Mouse (Mus musculus) forebrain, postnatal 0 days (tissue): ENCODE measurements at regions not wholly inside any gene's neighbourhood (a gene's known extent, or its start where the extent isn't known, plus 50 kb on each side); places are given as distances from the start of the nearest gene placed in this dataset.
A peak's percentile ranks its signal among the peaks of the same experiment; 100 is the strongest.
"Not testable (repeated sequence)": the region's sequence is repeated elsewhere in the genome, so short reads cannot be mapped to it uniquely, and the experiment has no call there.

Experiments used
- ATAC-seq: fragments of 200-750 bp; cut with Nextera tagmentation; 2 replicates; pipeline ENCODE4 v1.8.0; 2017; ENCODE audit warnings: mild to moderate bottlenecking, moderate library complexity
- DNase-seq: peaks from one replicate; pipeline ENCODE4 v3.0.0-alpha.2; 2015
- H3K27ac ChIP-seq: fragments of 300-500 bp; sonication (generic); 2 replicates; pipeline ENCODE4 v1.5.1; 2014; ENCODE audit warnings: low read depth, mild to moderate bottlenecking, antibody characterized with exemption, low read length, moderate library complexity, mixed read lengths
- H3K27me3 ChIP-seq: fragments of 300-500 bp; sonication (generic); 2 replicates; pipeline ENCODE4 v1.6.1; 2014; ENCODE audit warnings: mild to moderate bottlenecking, low read length, mixed read lengths; ENCODE audit not compliant: insufficient read depth
- H3K36me3 ChIP-seq: fragments of 300-500 bp; sonication (generic); 2 replicates; pipeline ENCODE4 v1.6.1; 2014; ENCODE audit warnings: mild to moderate bottlenecking, moderate library complexity; ENCODE audit not compliant: insufficient read depth
- H3K4me1 ChIP-seq: fragments of 300-500 bp; sonication (generic); 2 replicates; pipeline ENCODE4 v1.6.1; 2014; ENCODE audit warnings: antibody characterized with exemption; ENCODE audit not compliant: insufficient read depth
- H3K4me2 ChIP-seq: fragments of 300-500 bp; sonication (generic); 2 replicates; pipeline ENCODE4 v1.6.1; 2014; ENCODE audit warnings: low read depth, mild to moderate bottlenecking, moderate library complexity
- H3K4me3 ChIP-seq: fragments of 300-500 bp; sonication (generic); 2 replicates; pipeline ENCODE4 v1.5.1; 2014; ENCODE audit warnings: low read depth, low read length, mixed read lengths
- H3K9ac ChIP-seq: fragments of 300-500 bp; sonication (generic); 2 replicates; pipeline ENCODE4 v1.6.1; 2014; ENCODE audit warnings: mild to moderate bottlenecking
- H3K9me3 ChIP-seq: fragments of 300-500 bp; sonication (generic); 2 replicates; pipeline ENCODE4 v1.6.1; 2016; ENCODE audit warnings: low read length
- CTCF ChIP-seq: sonication (generic); IDR thresholded peaks from 2 replicates; pipeline ENCODE4 v1.5.1; 2016; ENCODE audit warnings: antibody characterized with exemption, control low read depth, low read depth
- WGBS: fragments of 180-500 bp; shearing (Covaris S2); extraction: QIAGEN DNeasy Blood & Tissue Kit; methylation state at CpG from one replicate; pipeline ENCODE4 v1.1.7; 2014; 5-methylcytosine and 5-hydroxymethylcytosine counted together

DNA sequence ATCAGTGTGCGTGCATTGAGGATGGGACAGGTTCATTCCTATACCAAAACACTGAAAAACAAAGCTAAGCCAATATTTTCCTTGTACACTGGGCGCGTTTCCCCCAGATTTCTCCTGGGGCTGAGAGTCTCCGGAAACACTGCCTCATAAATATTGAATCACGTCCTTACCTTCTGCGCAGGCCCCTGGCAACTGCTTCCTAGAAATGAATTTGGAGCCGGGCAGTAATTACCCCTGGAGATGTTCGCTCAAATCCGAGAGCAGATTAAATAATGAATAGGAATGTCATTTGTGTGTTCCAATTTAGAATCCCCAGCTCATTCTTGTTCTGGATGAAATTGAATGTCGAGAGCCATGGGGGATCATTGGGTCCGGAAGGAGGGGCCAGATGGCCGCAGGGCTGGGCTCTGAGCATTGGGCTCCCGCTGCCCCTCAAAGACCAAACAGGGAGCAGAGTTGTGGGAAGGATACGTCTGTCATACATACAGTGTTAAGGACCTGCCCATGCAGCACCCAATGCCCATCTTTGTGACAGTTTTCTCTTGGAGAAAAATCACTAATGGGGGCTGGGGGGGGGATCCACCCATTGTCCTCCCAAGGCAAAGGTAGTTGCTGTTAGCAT lies 117.7 kb upstream of the Kcng1 start:
- ATAC-seq: no peak
- H3K36me3 ChIP-seq: no peaks in the 10 kb centered on the region
- H3K4me1 ChIP-seq: no peaks in the 10 kb centered on the region
- 26% methylated on average over 14 of the region's 14 CpGs for WGBS
- H3K27ac ChIP-seq: no peak overlapping the region
- H3K27me3 ChIP-seq: no peaks in the 10 kb centered on the region
- H3K9ac ChIP-seq: no peak overlapping the region; the same call in 1 of the 2 replicates
- TF ChIP-seq CTCF: no peak
- H3K4me2 ChIP-seq: no peak overlapping the region
- peak; percentile 24 for DNase-seq
- no peak overlapping the region for H3K4me3 ChIP-seq
- H3K9me3 ChIP-seq: no peaks in the 10 kb centered on the region

DNA sequence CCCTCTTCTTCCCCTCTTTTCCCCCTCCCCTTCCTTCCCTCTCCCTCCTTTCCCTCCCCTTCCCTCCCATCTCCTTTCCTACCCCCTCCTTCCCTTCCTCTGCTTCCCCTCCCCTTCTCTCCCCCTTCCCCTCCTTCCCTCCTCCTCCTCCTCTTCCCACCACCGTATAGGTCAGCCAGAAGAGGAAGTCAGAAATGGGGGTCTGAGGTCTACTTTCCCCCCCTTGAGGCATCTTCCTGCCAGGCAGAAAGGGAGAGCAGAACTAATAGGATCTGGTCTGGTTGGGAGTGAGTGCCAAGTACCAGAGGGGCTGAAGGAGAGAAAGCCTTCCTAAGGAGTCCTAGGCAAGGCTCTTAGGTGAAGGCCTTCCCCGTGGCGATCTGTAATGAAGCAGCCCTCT lies 114.8 kb upstream of the Kcng1 start:
- no peaks in the 10 kb centered on the region for H3K36me3 ChIP-seq
- ATAC-seq (no peak), DNase-seq (no peak)
- no peak overlapping the region for H3K4me3 ChIP-seq
- TF ChIP-seq CTCF: no peak
- H3K9ac ChIP-seq: no peak overlapping the region
- H3K4me1 ChIP-seq: no peaks in the 10 kb centered on the region
- no peak overlapping the region for H3K4me2 ChIP-seq
- 62% methylated on average over 3 of the region's 3 CpGs for WGBS
- no peaks in the 10 kb centered on the region for H3K9me3 ChIP-seq
- H3K27me3 ChIP-seq: no peaks in the 10 kb centered on the region
- H3K27ac ChIP-seq: no peak overlapping the region

DNA sequence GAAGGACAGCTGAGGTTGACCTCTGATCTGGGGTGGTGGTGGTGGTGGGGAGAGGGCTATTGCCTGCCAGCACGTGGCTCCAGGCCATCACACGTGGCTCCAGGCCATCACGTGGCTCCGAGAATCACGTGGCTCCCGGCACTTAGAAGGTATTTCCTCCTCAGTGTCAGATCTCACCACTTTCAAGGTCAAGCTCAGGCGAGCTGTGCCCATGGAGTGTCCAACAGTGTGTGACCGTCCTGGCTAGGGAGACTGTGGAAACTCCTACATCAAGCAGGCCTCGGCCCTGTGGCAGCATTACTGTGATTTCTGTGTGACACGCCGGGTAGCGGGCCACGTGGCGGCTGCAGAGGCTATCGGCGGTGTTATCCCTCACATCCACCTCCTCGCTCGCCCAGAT lies 111.8 kb upstream of the Kcng1 start:
- H3K4me2 ChIP-seq: no peak overlapping the region
- H3K4me3 ChIP-seq: no peak overlapping the region
- TF ChIP-seq CTCF: no peak

DNA sequence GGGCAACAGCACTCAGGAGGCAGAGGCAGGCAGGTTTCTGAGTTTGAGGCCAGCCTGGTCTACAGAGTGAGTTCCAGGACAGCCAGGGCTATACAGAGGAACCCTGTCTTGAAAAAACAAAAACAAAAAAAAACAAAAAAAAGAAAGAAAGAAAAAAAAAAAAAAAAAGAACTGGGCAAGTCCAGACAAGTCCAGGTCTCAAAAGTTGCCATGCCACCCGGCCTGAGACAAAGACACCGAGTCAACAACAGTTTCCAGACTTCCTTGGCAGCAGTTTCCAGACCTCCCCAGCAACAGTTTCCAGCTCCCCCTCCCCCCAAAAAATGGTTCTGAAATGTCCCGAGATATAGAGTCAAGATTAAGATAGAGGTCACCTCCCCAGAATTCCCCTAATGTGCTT lies 110.6 kb upstream of the Kcng1 start:
- not testable (repeated sequence) for H3K9ac ChIP-seq, H3K4me2 ChIP-seq, H3K27ac ChIP-seq, H3K36me3 ChIP-seq, DNase-seq, H3K4me1 ChIP-seq, H3K4me3 ChIP-seq, H3K27me3 ChIP-seq, H3K9me3 ChIP-seq, ATAC-seq
- WGBS: 74% methylated on average over 3 of the region's 3 CpGs

More for the DNA sequence above, 111.8 kb upstream of the Kcng1 start:
- no peaks in the 10 kb centered on the region for H3K9me3 ChIP-seq
- WGBS: 91% methylated on average over 18 of the region's 18 CpGs
- H3K9ac ChIP-seq: no peak overlapping the region
- no peaks in the 10 kb centered on the region for H3K27me3 ChIP-seq
- ATAC-seq (no peak), DNase-seq (no peak)
- H3K27ac ChIP-seq: no peak overlapping the region
- H3K36me3 ChIP-seq: no peaks in the 10 kb centered on the region
- H3K4me1 ChIP-seq: no peaks in the 10 kb centered on the region

- H3K4me3 ChIP-seq: no peak overlapping the region
- H3K27ac ChIP-seq: no peak overlapping the region; the same call in 1 of the 2 replicates
- no peaks in the 10 kb centered on the region for H3K27me3 ChIP-seq
- no peak overlapping the region for H3K4me2 ChIP-seq
- WGBS: 53% methylated on average over 5 of the region's 5 CpGs
- no peaks in the 10 kb centered on the region for H3K9me3 ChIP-seq
- peak; percentile 47 for DNase-seq
- 0 out of 2 replicates have a peak, but pooled peaks have one; percentile 20 for ATAC-seq
- no peak overlapping the region for H3K9ac ChIP-seq
- TF ChIP-seq CTCF: no peak
- no peaks in the 10 kb centered on the region for H3K36me3 ChIP-seq
- H3K4me1 ChIP-seq: no peaks in the 10 kb centered on the region
Observed at GRCm38 (mm10) chr2:168380606-168381005, 99.1 kb upstream of the Kcng1 start.

DNA sequence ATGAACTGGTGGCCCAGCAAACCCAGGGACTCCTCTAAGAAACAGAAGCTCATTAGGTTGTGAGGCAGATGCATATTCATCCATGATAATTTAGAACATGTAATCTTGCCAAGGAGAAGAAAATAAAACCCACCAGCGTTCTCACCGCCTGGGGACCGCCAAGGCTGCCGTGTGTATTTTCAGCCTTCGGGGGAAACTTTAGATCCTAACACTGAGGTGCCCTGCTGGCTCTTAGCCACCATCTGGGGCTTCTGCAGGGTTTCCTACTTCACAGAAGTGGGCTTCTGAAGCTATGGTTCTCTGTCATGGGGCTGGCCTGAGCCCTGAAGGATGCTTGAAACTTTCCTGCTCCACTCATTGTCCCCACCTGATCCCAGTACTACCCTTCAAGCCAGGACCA lies 90.8 kb upstream of the Kcng1 start:
- 56% methylated on average over 5 of the region's 5 CpGs for WGBS
- no peak for TF ChIP-seq CTCF
- Histone ChIP-seq H3K36me3 (no peaks in the 10 kb centered on the region), H3K4me1 (no peaks in the 10 kb centered on the region), H3K4me2 (no peak overlapping the region), H3K27me3 (no peaks in the 10 kb centered on the region), H3K4me3 (no peak overlapping the region), H3K27ac (no peak overlapping the region), H3K9me3 (no peaks in the 10 kb centered on the region), H3K9ac (no peak overlapping the region)
- DNase-seq (peak; percentile 31), ATAC-seq (no peak)

- Histone ChIP-seq H3K4me1 (no peaks in the 10 kb centered on the region), H3K27ac (no peak overlapping the region), H3K4me3 (no peak overlapping the region), H3K9ac (no peak overlapping the region), H3K4me2 (no peak overlapping the region), H3K36me3 (no peaks in the 10 kb centered on the region), H3K27me3 (no peaks in the 10 kb centered on the region), H3K9me3 (no peaks in the 10 kb centered on the region)
- no peak for ATAC-seq
- no peak for TF ChIP-seq CTCF
- no peak for DNase-seq
- 57% methylated on average over 3 of the region's 3 CpGs for WGBS
Observed at GRCm38 (mm10) chr2:168371245-168371644, 89.7 kb upstream of the Kcng1 start.
